Mouse (Mus musculus): ENCODE data around the gene Hoxd8. TPM values are rescaled to one million over a fixed set of nuclear protein-coding genes. Genes with fewer than 3 reads are reported as not detected.

The Hoxd8 gene
- total and polyA plus RNA-seq, 2 experiments from 2014 or later, result 0.10 to 0.22 TPM

- no peak for TF ChIP-seq CTCF (IDR thresholded peaks at IDR 0.05; ENCODE audit: low read depth)
- Histone ChIP-seq H3K27me3 (ENCODE audit: insufficient read depth, low read length) (peaks cover 93% of the 10 kb centered on the region), H3K36me3 (ENCODE audit: insufficient read depth) (no peaks in the 10 kb centered on the region), H3K27ac (ENCODE audit: low read depth, low read length) (no peak overlapping the region), H3K4me2 (ENCODE audit: low read depth) (no peak overlapping the region), H3K9me3 (ENCODE audit: low read length) (no peaks in the 10 kb centered on the region), H3K4me3 (ENCODE audit: low read depth, low read length) (no peak overlapping the region), H3K9ac (no peak overlapping the region), H3K4me1 (ENCODE audit: insufficient read depth) (no peaks in the 10 kb centered on the region)
- ATAC-seq (no peak), DNase-seq (no peak)
- 2% methylated on average over 6 of the region's 6 CpGs for WGBS
These were observed 41.3 kb downstream of the Hoxd8 start for GRCm38 (mm10) chr2:74745540-74746297.

DNA sequence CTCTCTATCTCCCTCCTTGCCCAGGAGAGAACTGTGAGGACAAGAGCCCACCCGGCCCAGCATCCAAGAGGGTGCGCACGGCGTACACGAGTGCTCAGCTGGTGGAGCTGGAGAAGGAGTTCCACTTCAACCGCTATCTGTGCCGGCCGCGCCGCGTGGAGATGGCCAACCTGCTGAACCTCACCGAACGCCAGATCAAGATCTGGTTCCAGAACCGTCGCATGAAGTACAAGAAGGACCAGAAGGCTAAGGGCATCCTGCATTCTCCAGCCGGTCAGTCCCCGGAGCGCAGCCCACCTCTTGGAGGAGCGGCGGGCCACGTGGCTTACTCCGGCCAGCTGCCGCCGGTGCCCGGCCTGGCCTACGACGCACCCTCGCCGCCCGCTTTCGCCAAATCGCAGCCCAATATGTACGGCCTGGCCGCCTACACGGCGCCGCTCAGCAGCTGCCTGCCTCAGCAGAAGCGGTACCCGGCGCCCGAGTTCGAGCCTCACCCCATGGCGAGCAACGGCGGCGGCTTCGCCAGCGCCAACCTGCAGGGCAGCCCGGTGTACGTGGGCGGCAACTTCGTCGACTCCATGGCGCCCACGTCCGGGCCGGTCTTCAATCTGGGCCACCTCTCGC is 42.0 kb downstream of the Hoxd8 start:
- Histone ChIP-seq H3K4me2 (ENCODE audit: low read depth) (no peak overlapping the region), H3K27ac (ENCODE audit: low read depth, low read length) (no peak overlapping the region), H3K9me3 (ENCODE audit: low read length) (no peaks in the 10 kb centered on the region), H3K36me3 (ENCODE audit: insufficient read depth) (no peaks in the 10 kb centered on the region), H3K4me1 (ENCODE audit: insufficient read depth) (no peaks in the 10 kb centered on the region), H3K4me3 (ENCODE audit: low read depth, low read length) (no peak overlapping the region), H3K27me3 (ENCODE audit: insufficient read depth, low read length) (peaks cover 95% of the 10 kb centered on the region), H3K9ac (no peak overlapping the region)
- under 1% methylated on average over 58 of the region's 58 CpGs for WGBS
- DNase-seq (no peak), ATAC-seq (no peak)
- no peak for TF ChIP-seq CTCF (IDR thresholded peaks at IDR 0.05; ENCODE audit: low read depth)

DNA sequence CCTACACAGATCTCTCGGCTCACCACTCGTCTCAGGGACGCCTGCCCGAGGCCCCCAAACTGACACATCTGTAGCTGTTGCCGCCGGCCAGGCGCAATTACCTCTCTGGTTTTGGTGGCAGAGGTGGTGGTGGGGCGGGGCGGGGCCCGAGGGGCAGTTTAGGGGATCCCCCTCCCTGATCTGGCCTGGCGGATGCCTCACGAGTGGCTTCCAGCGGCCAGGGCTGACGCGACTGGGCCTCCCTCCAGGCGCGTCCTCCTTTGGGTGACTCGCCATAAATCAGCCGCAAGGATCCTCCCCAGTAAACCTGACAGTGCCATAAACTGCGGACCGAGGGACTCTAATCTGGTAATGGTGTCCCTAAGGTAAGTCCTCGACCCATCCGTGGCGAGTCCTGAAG is 42.6 kb downstream of the Hoxd8 start:
- 3% methylated on average over 24 of the region's 24 CpGs for WGBS
- Histone ChIP-seq H3K36me3 (ENCODE audit: insufficient read depth) (no peaks in the 10 kb centered on the region), H3K27me3 (ENCODE audit: insufficient read depth, low read length) (peaks cover 95% of the 10 kb centered on the region), H3K4me1 (ENCODE audit: insufficient read depth) (no peaks in the 10 kb centered on the region), H3K27ac (ENCODE audit: low read depth, low read length) (no peak overlapping the region), H3K9ac (no peak overlapping the region), H3K4me3 (ENCODE audit: low read depth, low read length) (no peak overlapping the region), H3K9me3 (ENCODE audit: low read length) (no peaks in the 10 kb centered on the region), H3K4me2 (ENCODE audit: low read depth) (no peak overlapping the region)
- DNase-seq (no peak), ATAC-seq (no peak)
- no peak for TF ChIP-seq CTCF (IDR thresholded peaks at IDR 0.05; ENCODE audit: low read depth)

GRCm38 (mm10) chr2:74747661-74748141 is 43.3 kb downstream of the Hoxd8 start:
- H3K9ac ChIP-seq, result no peak overlapping the region
- ATAC-seq (no peak), DNase-seq (peak; percentile 56)
- peaks cover 94% of the 10 kb centered on the region for H3K27me3 ChIP-seq (ENCODE audit: insufficient read depth, low read length)
- H3K4me1 ChIP-seq (ENCODE audit: insufficient read depth), result no peaks in the 10 kb centered on the region
- H3K4me2 ChIP-seq (ENCODE audit: low read depth), result no peak overlapping the region
- H3K4me3 ChIP-seq (ENCODE audit: low read depth, low read length), result no peak overlapping the region
- no peaks in the 10 kb centered on the region for H3K9me3 ChIP-seq (ENCODE audit: low read length)
- no peak overlapping the region for H3K27ac ChIP-seq (ENCODE audit: low read depth, low read length)
- H3K36me3 ChIP-seq (ENCODE audit: insufficient read depth), result no peaks in the 10 kb centered on the region
- 3% methylated on average over 11 of the region's 11 CpGs for WGBS
- no peak for TF ChIP-seq CTCF (IDR thresholded peaks at IDR 0.05; ENCODE audit: low read depth)

- no peak overlapping the region for H3K4me3 ChIP-seq (ENCODE audit: low read depth, low read length)
- no peak overlapping the region for H3K9ac ChIP-seq
- no peaks in the 10 kb centered on the region for H3K4me1 ChIP-seq (ENCODE audit: insufficient read depth)
- ATAC-seq, result no peak
- peaks cover 96% of the 10 kb centered on the region for H3K27me3 ChIP-seq (ENCODE audit: insufficient read depth, low read length)
- TF ChIP-seq CTCF (IDR thresholded peaks at IDR 0.05; ENCODE audit: low read depth), result no peak
- H3K9me3 ChIP-seq (ENCODE audit: low read length), result no peaks in the 10 kb centered on the region
- no peak overlapping the region for H3K27ac ChIP-seq (ENCODE audit: low read depth, low read length)
- H3K4me2 ChIP-seq (ENCODE audit: low read depth), result no peak overlapping the region
- peak; percentile 59 for DNase-seq
- H3K36me3 ChIP-seq (ENCODE audit: insufficient read depth), result no peaks in the 10 kb centered on the region
- 6% methylated on average over 9 of the region's 9 CpGs for WGBS
These were observed 44.1 kb downstream of the Hoxd8 start for GRCm38 (mm10) chr2:74748436-74748995.

DNA sequence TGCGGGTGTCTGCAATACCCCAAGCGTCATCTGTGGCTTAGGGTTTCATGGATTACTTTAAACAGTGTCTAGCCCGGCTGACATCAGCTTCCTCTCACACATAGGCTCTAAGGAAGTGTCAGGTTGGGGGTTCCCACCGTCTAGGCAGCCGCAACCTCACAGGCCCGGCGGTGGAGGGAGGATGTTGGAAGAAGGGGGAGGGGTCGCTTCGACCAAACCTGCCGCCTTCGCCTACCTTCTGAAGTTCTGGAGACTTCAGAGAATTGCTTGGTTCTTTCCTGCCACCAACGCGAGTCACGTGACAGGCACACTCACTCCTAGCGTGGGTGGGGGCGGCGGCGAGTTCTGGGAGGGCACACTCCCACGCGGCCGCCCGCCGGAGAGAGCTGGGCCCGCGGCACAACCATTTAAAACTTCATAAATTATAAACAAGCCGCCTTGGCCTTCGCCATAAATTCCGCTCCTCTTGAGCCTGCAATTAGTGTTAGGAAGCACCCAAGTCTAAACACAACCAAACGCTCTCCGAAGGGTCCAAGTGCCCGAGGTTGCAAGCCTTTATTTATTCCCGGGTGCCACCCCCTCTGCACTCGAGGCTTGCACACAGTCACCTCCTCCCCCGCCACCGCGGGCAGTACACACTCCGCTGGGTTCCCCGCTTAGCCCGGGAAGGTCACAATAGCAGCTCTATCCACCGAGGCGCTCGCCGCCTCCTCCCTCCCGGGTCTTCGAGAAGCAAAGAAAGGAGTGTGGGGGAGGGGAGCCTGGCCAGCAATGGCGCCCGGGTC is 45.1 kb downstream of the Hoxd8 start:
- ATAC-seq (peak; percentile 36; the same call in 1 of the 2 replicates), DNase-seq (no peak)
- Histone ChIP-seq H3K9ac (no peak overlapping the region), H3K36me3 (ENCODE audit: insufficient read depth) (no peaks in the 10 kb centered on the region), H3K27me3 (ENCODE audit: insufficient read depth, low read length) (peaks cover 96% of the 10 kb centered on the region), H3K9me3 (ENCODE audit: low read length) (no peaks in the 10 kb centered on the region), H3K27ac (ENCODE audit: low read depth, low read length) (no peak overlapping the region), H3K4me1 (ENCODE audit: insufficient read depth) (no peaks in the 10 kb centered on the region), H3K4me2 (ENCODE audit: low read depth) (0 out of 2 replicates have a peak overlapping the region, but pooled peaks have one; percentile 4), H3K4me3 (ENCODE audit: low read depth, low read length) (no peak overlapping the region)
- under 1% methylated on average over 47 of the region's 47 CpGs for WGBS
- no peak for TF ChIP-seq CTCF (IDR thresholded peaks at IDR 0.05; ENCODE audit: low read depth)
